Mouse (Mus musculus): Measurements from ENCODE around the gene Bend7. TPM values are rescaled to one million over a fixed set of nuclear protein-coding genes. Genes with fewer than 3 reads are reported as not detected.

The Bend7 gene
- not detected in 4 replicates for total RNA-seq (2023; ENCODE audit: inconsistent age)

GRCm38 (mm10) chr2:4717769-4718661 lies at the start of gene Bend7:
Bend7 (plus strand) TSS chr2:4717831.

Other genes with a start within 250 kb of the Bend7 start
- 37.9 to 43.9 TPM (median 40.5 TPM) in 4 replicates for gene Prpf18, start 65.7 kb upstream of the Bend7 start, total RNA-seq (2023; ENCODE audit: inconsistent age)
- gene Sephs1, start 163.7 kb downstream of the Bend7 start, total RNA-seq (2023; ENCODE audit: inconsistent age), result 21.3 to 28.2 TPM (median 24.0 TPM) in 4 replicates
- gene Phyh, start 201.2 kb downstream of the Bend7 start, total RNA-seq (2023; ENCODE audit: inconsistent age), result 38.8 to 48.4 TPM (median 45.7 TPM) in 4 replicates